Mouse (Mus musculus): ENCODE measurements around the gene Amz1. TPM values are rescaled to one million over a fixed set of nuclear protein-coding genes. Genes with fewer than 3 reads are reported as not detected.

Gene Amz1
- polyA plus RNA-seq, 1 experiment = 9.3 TPM

- no peak overlapping the region for H3K4me3 ChIP-seq (ENCODE audit: insufficient read depth, low read length)
- no peaks in the 10 kb centered on the region for H3K4me1 ChIP-seq (ENCODE audit: control insufficient read depth, insufficient read depth, low read length)
- no peak overlapping the region; the same call in 1 of the 2 replicates for H3K27ac ChIP-seq (ENCODE audit: insufficient read depth, low read length)
- TF ChIP-seq CTCF (IDR thresholded peaks at IDR 0.05; ENCODE audit: extremely low read depth, insufficient read depth, low read length) (no peak), POLR2A (IDR thresholded peaks at IDR 0.05; ENCODE audit: extremely low read depth, insufficient read depth, low read length) (no peak)
Measured at GRCm38 (mm10) chr5:140776968-140777367, 53.0 kb downstream of the Amz1 start.

- no peaks in the 10 kb centered on the region for H3K4me1 ChIP-seq (ENCODE audit: control insufficient read depth, insufficient read depth, low read length)
- TF ChIP-seq POLR2A (IDR thresholded peaks at IDR 0.05; ENCODE audit: extremely low read depth, insufficient read depth, low read length) = no peak
- no peak for TF ChIP-seq CTCF (IDR thresholded peaks at IDR 0.05; ENCODE audit: extremely low read depth, insufficient read depth, low read length)
Measured at GRCm38 (mm10) chr5:140781122-140781521, 57.2 kb downstream of the Amz1 start.

GRCm38 (mm10) chr5:140781886-140782572 is 58.1 kb downstream of the Amz1 start:
- TF ChIP-seq POLR2A (IDR thresholded peaks at IDR 0.05; ENCODE audit: extremely low read depth, insufficient read depth, low read length) = no peak
- TF ChIP-seq CTCF (IDR thresholded peaks at IDR 0.05; ENCODE audit: extremely low read depth, insufficient read depth, low read length) = no peak
- H3K27ac ChIP-seq (ENCODE audit: insufficient read depth, low read length) = no peak overlapping the region
- no peak overlapping the region for H3K4me3 ChIP-seq (ENCODE audit: insufficient read depth, low read length)
- H3K4me1 ChIP-seq (ENCODE audit: control insufficient read depth, insufficient read depth, low read length) = no peaks in the 10 kb centered on the region

More at GRCm38 (mm10) chr5:140781122-140781521, 57.2 kb downstream of the Amz1 start:
- Histone ChIP-seq H3K27ac (ENCODE audit: insufficient read depth, low read length) (no peak overlapping the region), H3K4me3 (ENCODE audit: insufficient read depth, low read length) (no peak overlapping the region)

- TF ChIP-seq CTCF (IDR thresholded peaks at IDR 0.05; ENCODE audit: extremely low read depth, insufficient read depth, low read length) = no peak
- no peak for TF ChIP-seq POLR2A (IDR thresholded peaks at IDR 0.05; ENCODE audit: extremely low read depth, insufficient read depth, low read length)
- no peak overlapping the region for H3K27ac ChIP-seq (ENCODE audit: insufficient read depth, low read length)
- H3K4me3 ChIP-seq (ENCODE audit: insufficient read depth, low read length) = no peak overlapping the region
- H3K4me1 ChIP-seq (ENCODE audit: control insufficient read depth, insufficient read depth, low read length) = no peaks in the 10 kb centered on the region; the same call in 1 of the 2 replicates
Measured at GRCm38 (mm10) chr5:140783577-140783976, 59.6 kb downstream of the Amz1 start.

GRCm38 (mm10) chr5:140784288-140784687 is 60.4 kb downstream of the Amz1 start:
- Histone ChIP-seq H3K4me3 (ENCODE audit: insufficient read depth, low read length) (no peak overlapping the region), H3K27ac (ENCODE audit: insufficient read depth, low read length) (no peak overlapping the region), H3K4me1 (ENCODE audit: control insufficient read depth, insufficient read depth, low read length) (no peaks in the 10 kb centered on the region; the same call in 1 of the 2 replicates)
- TF ChIP-seq CTCF (IDR thresholded peaks at IDR 0.05; ENCODE audit: extremely low read depth, insufficient read depth, low read length) (no peak), POLR2A (IDR thresholded peaks at IDR 0.05; ENCODE audit: extremely low read depth, insufficient read depth, low read length) (no peak)

- Histone ChIP-seq H3K27ac (ENCODE audit: insufficient read depth, low read length) (no peak overlapping the region), H3K4me3 (ENCODE audit: insufficient read depth, low read length) (no peak overlapping the region), H3K4me1 (ENCODE audit: control insufficient read depth, insufficient read depth, low read length) (no peaks in the 10 kb centered on the region; the same call in 1 of the 2 replicates)
- TF ChIP-seq POLR2A (IDR thresholded peaks at IDR 0.05; ENCODE audit: extremely low read depth, insufficient read depth, low read length) (no peak), CTCF (IDR thresholded peaks at IDR 0.05; ENCODE audit: extremely low read depth, insufficient read depth, low read length) (no peak)
Measured at GRCm38 (mm10) chr5:140785240-140785872, 61.4 kb downstream of the Amz1 start.

- no peak for TF ChIP-seq CTCF (IDR thresholded peaks at IDR 0.05; ENCODE audit: extremely low read depth, insufficient read depth, low read length)
- no peak for TF ChIP-seq POLR2A (IDR thresholded peaks at IDR 0.05; ENCODE audit: extremely low read depth, insufficient read depth, low read length)
- Histone ChIP-seq H3K27ac (ENCODE audit: insufficient read depth, low read length) (peak overlapping the region; percentile 2; the same call in 1 of the 2 replicates), H3K4me3 (ENCODE audit: insufficient read depth, low read length) (no peak overlapping the region), H3K4me1 (ENCODE audit: control insufficient read depth, insufficient read depth, low read length) (peaks cover 7% of the 10 kb centered on the region; the same call in 1 of the 2 replicates)
Measured at GRCm38 (mm10) chr5:140789561-140789960, 65.6 kb downstream of the Amz1 start.

GRCm38 (mm10) chr5:140790392-140790791 is 66.5 kb downstream of the Amz1 start:
- Histone ChIP-seq H3K4me3 (ENCODE audit: insufficient read depth, low read length) (no peak overlapping the region), H3K4me1 (ENCODE audit: control insufficient read depth, insufficient read depth, low read length) (peaks cover 7% of the 10 kb centered on the region; the same call in 1 of the 2 replicates), H3K27ac (ENCODE audit: insufficient read depth, low read length) (no peak overlapping the region)
- TF ChIP-seq CTCF (IDR thresholded peaks at IDR 0.05; ENCODE audit: extremely low read depth, insufficient read depth, low read length) (no peak), POLR2A (IDR thresholded peaks at IDR 0.05; ENCODE audit: extremely low read depth, insufficient read depth, low read length) (no peak)

GRCm38 (mm10) chr5:140790937-140791877 is 67.3 kb downstream of the Amz1 start:
- Histone ChIP-seq H3K27ac (ENCODE audit: insufficient read depth, low read length) (peak overlapping the region; percentile 24; the same call in 1 of the 2 replicates), H3K4me1 (ENCODE audit: control insufficient read depth, insufficient read depth, low read length) (peaks cover 7% of the 10 kb centered on the region; the same call in 1 of the 2 replicates), H3K4me3 (ENCODE audit: insufficient read depth, low read length) (no peak overlapping the region)
- TF ChIP-seq CTCF (IDR thresholded peaks at IDR 0.05; ENCODE audit: extremely low read depth, insufficient read depth, low read length) (no peak), POLR2A (IDR thresholded peaks at IDR 0.05; ENCODE audit: extremely low read depth, insufficient read depth, low read length) (no peak)

Measured in cortical plate, adult 2 months (tissue).